Mouse (Mus musculus) heart, embryonic 14.5 days (tissue): Measurements from ENCODE around the gene Cux2. TPM values are rescaled to one million over a fixed set of nuclear protein-coding genes. Genes with fewer than 3 reads are reported as not detected.

Experiments used
- ATAC-seq: fragments of 200-750 bp; cut with Nextera tagmentation; 2 replicates; pipeline ENCODE4 v1.8.0; 2017; ENCODE audit warnings: low read depth, moderate TSS enrichment; ENCODE audit not compliant: insufficient number of reproducible peaks, insufficient read depth, low FRiP score
- H3K27ac ChIP-seq, 2 experiments: fragments of 200-500 bp in 1 of 2; fragments of 300-500 bp in 1 of 2; sonication (generic) in 1 of 2; replicated peaks in 1 of 2; 2 replicates each; pipeline ENCODE4 v1.5.1; 2012 to 2014; ENCODE audit warnings: low read depth in 2 of 2, low read length in 2 of 2, control low read depth in 1 of 2, mild to moderate bottlenecking in 1 of 2, mixed read lengths in 1 of 2; ENCODE audit not compliant: control insufficient read depth in 1 of 2, insufficient read depth in 1 of 2
- H3K27me3 ChIP-seq: fragments of 300-500 bp; sonication (generic); 2 replicates; pipeline ENCODE4 v1.6.1; 2014; ENCODE audit warnings: mild to moderate bottlenecking, low read length, control low read depth; ENCODE audit not compliant: control insufficient read depth, insufficient read depth
- H3K36me3 ChIP-seq: fragments of 300-500 bp; sonication (generic); 2 replicates; pipeline ENCODE4 v1.6.1; 2014; ENCODE audit warnings: mild to moderate bottlenecking, control low read depth, low read length, mixed read lengths; ENCODE audit not compliant: control insufficient read depth, insufficient read depth
- H3K4me1 ChIP-seq, 2 experiments: fragments of 200-500 bp in 1 of 2; fragments of 300-500 bp in 1 of 2; sonication (generic) in 1 of 2; 2 replicates each; pipeline ENCODE4 v1.6.1; 2012 to 2014; ENCODE audit warnings: low read length in 2 of 2, control low read depth in 1 of 2, mixed read lengths in 1 of 2; ENCODE audit not compliant: control insufficient read depth in 2 of 2, insufficient read depth in 2 of 2
- H3K4me2 ChIP-seq: fragments of 300-500 bp; sonication (generic); 2 replicates; pipeline ENCODE4 v1.6.1; 2014; ENCODE audit warnings: mild to moderate bottlenecking, low read length
- H3K4me3 ChIP-seq, 2 experiments: fragments of 200-500 bp in 1 of 2; fragments of 300-500 bp in 1 of 2; sonication (generic) in 1 of 2; 2 replicates each; pipeline ENCODE4 v1.5.1; 2012 to 2014; ENCODE audit warnings: low read length in 2 of 2, mild to moderate bottlenecking in 2 of 2, control low read depth in 1 of 2, low read depth in 1 of 2, moderate library complexity in 1 of 2; ENCODE audit not compliant: control insufficient read depth in 1 of 2, insufficient read depth in 1 of 2
- H3K9ac ChIP-seq: fragments of 300-500 bp; sonication (generic); 2 replicates; pipeline ENCODE4 v1.6.1; 2014; ENCODE audit warnings: mild to moderate bottlenecking, low read length
- H3K9me3 ChIP-seq: fragments of 300-500 bp; sonication (generic); 2 replicates; pipeline ENCODE4 v1.6.1; 2016; ENCODE audit warnings: low read length, control low read depth; ENCODE audit not compliant: control insufficient read depth
- WGBS: fragments of 180-500 bp; shearing (Covaris S2); extraction: QIAGEN DNeasy Blood & Tissue Kit; methylation state at CpG from one replicate; pipeline ENCODE4 v1.1.7; 2014; 5-methylcytosine and 5-hydroxymethylcytosine counted together
- polyA plus RNA-seq: library from polyadenylated mRNA; unstranded; fragments of >200 nt; fragmentation: Nextera tagmentation; extraction: Ambion mirVana; gene quantifications from 2 replicates; pipeline ENCODE4 v1.2.1, GENCODE M21; 2014

Gene Cux2
- polyA plus RNA-seq, 1 experiment from 2014 or later, result 7.9 TPM

GRCm38 (mm10) chr5:121841516-121841915 is 208.4 kb downstream of the Cux2 start:
- peaks cover 13 to 27% of the 10 kb centered on the region in 2 experiments for H3K4me1 ChIP-seq
- no peak overlapping the region for H3K27ac ChIP-seq
- H3K9me3 ChIP-seq, result no peaks in the 10 kb centered on the region
- no peak overlapping the region for H3K4me2 ChIP-seq
- H3K27me3 ChIP-seq, result peaks cover 12% of the 10 kb centered on the region
- H3K4me3 ChIP-seq, result no peak overlapping the region
- ATAC-seq, result no peak
- no peak overlapping the region for H3K9ac ChIP-seq
- H3K36me3 ChIP-seq, result no peaks in the 10 kb centered on the region
- 90% methylated on average over 9 of the region's 9 CpGs for WGBS

DNA sequence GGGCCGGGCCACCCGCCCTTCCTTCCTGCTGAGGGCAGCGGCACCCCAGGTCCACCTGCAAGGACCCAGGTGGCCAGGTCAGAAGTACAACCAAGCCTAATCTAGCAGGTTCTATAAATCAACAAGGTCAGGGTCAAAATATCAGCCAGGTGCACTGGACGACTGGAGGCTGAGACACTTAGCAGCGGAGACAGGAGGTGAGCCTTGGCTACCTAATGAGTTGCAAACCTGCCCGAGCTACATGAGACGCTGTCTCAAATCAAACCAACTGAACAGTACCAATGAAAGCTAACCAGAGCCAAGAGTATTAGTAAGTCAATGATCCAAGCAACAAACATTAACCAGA is 210.8 kb downstream of the Cux2 start:
- peaks cover 6% of the 10 kb centered on the region for H3K27me3 ChIP-seq
- H3K27ac ChIP-seq, result peak overlapping the region; percentile 15 to 87; a peak in 3 of 4 replicates
- WGBS, result 35% methylated on average over 7 of the region's 7 CpGs
- H3K9me3 ChIP-seq, result no peaks in the 10 kb centered on the region
- H3K4me1 ChIP-seq, result peaks cover 30 to 40% of the 10 kb centered on the region in 2 experiments
- no peaks in the 10 kb centered on the region for H3K36me3 ChIP-seq
- peak overlapping the region; percentile 69 for H3K9ac ChIP-seq
- H3K4me3 ChIP-seq, result peak overlapping the region; percentile 50 to 90; a peak in 3 of 4 replicates
- no peak for ATAC-seq
- peak overlapping the region; percentile 80 for H3K4me2 ChIP-seq

GRCm38 (mm10) chr5:121838341-121839127 is 211.4 kb downstream of the Cux2 start:
- Histone ChIP-seq H3K4me3 (peak overlapping the region; percentile 50 to 90), H3K36me3 (no peaks in the 10 kb centered on the region), H3K27ac (peak overlapping the region; percentile 68 to 87), H3K9me3 (no peaks in the 10 kb centered on the region), H3K9ac (peak overlapping the region; percentile 69), H3K4me1 (peaks cover 34 to 44% of the 10 kb centered on the region in 2 experiments), H3K4me2 (peak overlapping the region; percentile 80), H3K27me3 (peaks cover under 1% of the 10 kb centered on the region)
- no peak for ATAC-seq
- WGBS, result under 1% methylated on average over 46 of the region's 46 CpGs

GRCm38 (mm10) chr5:121837441-121838340 is 212.2 kb downstream of the Cux2 start, which contains the start of gene Sh2b3:
TSS of gene Sh2b3 (minus strand) at chr5:121837646.
- Histone ChIP-seq H3K4me2 (peak within 1 kb of the TSS; percentile 80), H3K9ac (peak within 1 kb of the TSS; percentile 86), H3K27me3 (no peaks in the 10 kb centered on the region), H3K36me3 (no peaks in the 10 kb centered on the region), H3K4me1 (peaks cover 41 to 45% of the 10 kb centered on the region in 2 experiments), H3K4me3 (peak within 1 kb of the TSS; percentile 90 to 96), H3K9me3 (no peaks in the 10 kb centered on the region), H3K27ac (peak within 1 kb of the TSS; percentile 82 to 87)
- WGBS, result under 1% methylated on average over 35 of the region's 35 CpGs
- ATAC-seq, result 0 out of 2 replicates have a peak, but pooled peaks have one; percentile 8

- H3K4me1 ChIP-seq, result peaks cover 43 to 44% of the 10 kb centered on the region in 2 experiments
- under 1% methylated on average over 63 of the region's 77 CpGs for WGBS
These were observed 213.0 kb downstream of the Cux2 start for GRCm38 (mm10) chr5:121836692-121837415.

GRCm38 (mm10) chr5:121835949-121836691 is 213.8 kb downstream of the Cux2 start:
- Histone ChIP-seq H3K4me1 (peaks cover 43 to 44% of the 10 kb centered on the region in 2 experiments), H3K27me3 (no peaks in the 10 kb centered on the region), H3K4me3 (peak overlapping the region; percentile 90 to 96), H3K4me2 (peak overlapping the region; percentile 80), H3K9ac (peak overlapping the region; percentile 86), H3K27ac (peak overlapping the region; percentile 82 to 87), H3K9me3 (no peaks in the 10 kb centered on the region), H3K36me3 (0 out of 2 replicates have a peak, but pooled peaks cover 4% of the 10 kb centered on the region)
- ATAC-seq, result no peak
- WGBS, result under 1% methylated on average over 51 of the region's 51 CpGs

More at GRCm38 (mm10) chr5:121836692-121837415, 213.0 kb downstream of the Cux2 start:
- Histone ChIP-seq H3K36me3 (0 out of 2 replicates have a peak, but pooled peaks cover 4% of the 10 kb centered on the region), H3K9me3 (no peaks in the 10 kb centered on the region), H3K4me3 (peak overlapping the region; percentile 90 to 96), H3K27me3 (no peaks in the 10 kb centered on the region), H3K9ac (peak overlapping the region; percentile 86), H3K27ac (peak overlapping the region; percentile 82 to 87), H3K4me2 (peak overlapping the region; percentile 80)
- ATAC-seq, result peak; percentile 85
